Mouse (Mus musculus) kidney, adult 2 months (tissue): Measurements from ENCODE around the gene Wdr13.
A peak's percentile ranks its signal among the peaks of the same experiment; 100 is the strongest.

Experiments
- CTCF ChIP-seq: fragments of 200-500 bp; conservative IDR thresholded peaks from 2 replicates; pipeline ENCODE4 v1.5.1; 2011; ENCODE audit warnings: low read depth, mild to moderate bottlenecking, control low read depth, low read length, moderate library complexity, mixed read lengths; ENCODE audit not compliant: insufficient read depth, insufficient read length
- POLR2A ChIP-seq: fragments of 200-500 bp; IDR thresholded peaks from one replicate; pipeline ENCODE4 v1.6.1; 2011; ENCODE audit warnings: low read depth, low read length, control low read depth

- TF ChIP-seq POLR2A, result peak; percentile 68
- TF ChIP-seq CTCF, result no peak
These were observed 12.7 kb upstream of the Wdr13 start, which contains the start of gene Rbm3 for GRCm38 (mm10) chrX:8145153-8145991.
